Mouse (Mus musculus): Measurements from ENCODE around the gene Sh2d1b2.

Gene Sh2d1b2

DNA sequence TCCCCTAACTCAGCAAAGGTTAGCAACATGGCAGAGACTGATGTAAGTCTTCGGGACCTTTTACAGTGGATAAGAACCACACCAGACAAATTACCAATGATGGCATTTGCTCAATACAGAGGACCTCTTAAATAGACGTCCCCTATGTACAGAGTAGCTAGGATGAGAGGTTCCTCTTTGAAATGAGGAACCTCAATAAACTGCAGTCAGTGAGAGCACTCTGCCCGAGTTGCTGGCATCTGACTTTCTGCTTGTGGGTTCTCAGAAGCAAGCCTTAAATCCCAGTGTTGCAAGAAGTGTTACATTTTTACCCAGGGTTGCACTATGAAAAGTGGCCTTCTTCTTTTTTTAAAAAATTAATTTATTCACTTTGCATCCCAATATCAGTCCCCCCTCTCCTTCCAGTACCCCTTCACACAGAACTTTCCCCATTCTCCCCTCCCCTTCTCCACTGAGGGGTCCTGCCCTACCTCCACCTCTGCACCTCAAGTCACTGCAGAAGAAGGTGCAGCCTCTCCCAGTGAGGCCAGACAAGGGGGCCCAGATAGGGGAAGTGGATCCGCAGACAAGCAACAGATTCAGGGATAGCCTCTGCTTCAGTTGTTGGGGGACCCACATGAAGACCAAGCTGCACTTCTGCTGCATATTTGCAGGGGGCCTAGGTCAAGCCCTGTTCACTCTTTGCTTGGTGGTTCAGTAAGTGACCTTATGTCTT lies 50.0 kb downstream of the Sh2d1b2 start:
- no peak for DNase-seq

DNA sequence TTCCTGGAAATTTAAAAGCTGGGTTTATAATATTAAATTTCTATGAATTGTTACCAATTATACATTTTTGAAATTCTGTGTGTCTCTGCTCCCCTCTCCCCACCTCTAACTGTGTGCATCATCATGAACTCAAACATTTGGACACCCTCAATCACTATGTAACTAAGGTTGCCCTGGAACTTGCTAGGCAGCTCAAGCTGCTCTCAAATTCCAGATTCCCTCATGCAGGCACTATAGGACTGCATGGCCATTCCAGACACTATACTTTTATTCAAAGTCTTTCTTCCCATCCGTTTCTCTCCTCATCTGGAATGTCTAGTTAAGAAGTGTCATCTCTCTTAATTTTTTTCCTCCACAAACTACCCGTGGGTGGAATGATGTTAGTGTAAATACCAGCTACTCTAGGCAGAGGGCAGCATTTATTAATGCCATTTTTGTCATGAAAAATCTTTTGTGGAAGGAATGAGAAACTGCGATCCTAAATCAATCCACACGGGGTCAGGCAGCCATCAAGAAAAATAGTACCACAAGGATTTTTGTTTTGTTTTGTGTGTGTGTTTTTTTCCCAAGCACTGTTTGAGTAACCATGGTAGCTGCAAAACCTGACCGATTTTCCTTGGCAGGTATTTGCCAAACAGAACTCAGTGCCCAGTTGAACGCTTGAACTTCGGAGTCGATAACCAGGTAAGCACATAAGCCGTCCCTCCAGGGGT lies 59.8 kb downstream of the Sh2d1b2 start:
- peak; percentile 80 for DNase-seq

DNA sequence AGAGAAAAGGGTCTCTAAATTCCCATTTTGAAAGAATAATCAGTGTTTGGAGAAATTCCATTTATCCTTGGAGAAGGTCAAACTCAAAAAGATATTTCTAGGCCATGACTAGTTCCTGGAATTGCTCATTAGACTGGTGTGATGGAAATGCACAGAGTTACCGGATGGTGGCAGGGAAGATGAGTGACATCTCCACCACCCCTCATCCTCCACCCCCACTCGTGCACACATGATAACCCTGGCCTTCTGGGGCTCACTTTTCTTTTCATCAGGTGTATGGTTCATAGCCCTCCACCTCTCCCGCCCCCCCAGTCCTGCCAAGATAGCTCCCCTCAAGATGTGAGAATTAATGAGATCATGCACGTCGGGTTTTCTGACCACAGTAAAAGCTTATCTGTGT lies 60.7 kb downstream of the Sh2d1b2 start:
- no peak for DNase-seq

DNA sequence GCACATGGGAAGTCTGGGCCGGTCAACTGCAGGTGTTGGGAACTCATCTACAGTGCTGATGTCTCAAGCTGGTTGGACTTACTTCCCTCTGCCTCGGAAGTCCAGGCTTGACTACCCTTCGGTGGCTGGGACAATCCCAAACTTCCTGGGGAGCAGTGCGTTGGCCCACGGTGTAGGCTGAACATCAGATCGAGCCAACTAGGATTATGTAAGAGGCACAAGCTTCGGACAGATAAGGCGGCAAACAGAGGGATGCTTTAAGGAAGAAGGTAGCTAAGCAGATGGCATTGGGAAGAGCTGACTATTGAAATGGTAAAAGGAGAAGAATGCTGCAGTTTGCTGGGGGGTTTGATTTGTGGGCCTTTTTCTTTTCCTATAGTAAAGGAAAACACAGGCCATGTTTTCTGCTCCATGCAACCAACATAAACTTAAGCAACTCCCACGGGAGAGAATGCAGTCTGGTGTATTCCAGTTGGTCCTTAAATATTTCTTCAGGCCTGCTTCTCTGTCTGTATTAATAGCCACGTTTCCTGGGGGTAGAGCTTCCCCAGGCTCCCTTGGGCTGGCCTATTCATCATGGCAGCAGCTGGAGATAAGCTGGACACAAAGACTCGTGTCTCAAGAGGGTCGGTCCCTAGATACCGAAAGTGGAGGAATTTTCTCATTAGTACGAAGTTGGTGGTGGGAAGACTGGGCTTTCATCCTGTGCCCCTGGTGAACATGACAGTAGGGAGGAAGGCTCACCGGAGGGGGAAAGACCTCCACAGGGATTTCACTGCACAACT lies 62.4 kb downstream of the Sh2d1b2 start:
- DNase-seq = peak; percentile 16

DNA sequence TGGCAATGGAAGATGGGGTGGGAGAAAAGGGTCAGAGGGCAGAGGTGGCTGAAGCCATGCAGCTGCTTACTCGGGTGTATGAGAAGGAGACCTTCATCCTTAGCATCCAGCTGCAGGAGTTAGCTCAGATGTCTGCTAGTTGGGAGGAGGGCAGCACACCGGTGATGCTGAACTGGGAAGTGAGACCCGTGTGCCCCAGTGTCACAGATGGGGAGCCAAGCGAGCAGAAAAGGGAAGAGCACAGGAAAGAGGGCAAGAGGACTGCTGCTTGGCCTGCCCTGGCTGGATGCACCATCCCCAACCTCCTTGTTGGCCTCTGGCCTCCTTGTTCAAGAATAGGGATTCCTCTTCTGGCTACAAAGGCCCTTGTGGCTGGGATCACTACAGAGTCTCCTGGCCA lies 66.9 kb downstream of the Sh2d1b2 start:
- no peak for DNase-seq

DNA sequence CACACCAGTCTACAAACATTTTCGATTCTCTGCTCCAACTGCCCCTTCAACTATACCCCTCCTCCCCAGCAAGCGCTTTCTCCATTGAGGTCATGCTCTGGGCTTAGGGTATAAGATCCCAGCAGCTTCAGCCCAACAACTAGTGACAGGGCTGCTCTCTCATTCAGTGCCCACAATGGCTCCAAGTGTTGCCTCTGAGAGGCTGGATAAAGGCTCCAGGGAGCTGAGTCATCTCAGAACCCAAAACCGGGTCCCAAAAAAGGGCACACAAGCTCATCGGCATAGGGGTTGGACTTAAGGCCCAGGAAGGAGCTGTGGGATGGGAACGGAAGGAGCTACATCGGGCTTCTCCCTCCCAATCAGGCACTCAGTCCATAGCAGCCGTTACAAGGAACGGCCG lies 69.1 kb downstream of the Sh2d1b2 start:
- DNase-seq = no peak

DNA sequence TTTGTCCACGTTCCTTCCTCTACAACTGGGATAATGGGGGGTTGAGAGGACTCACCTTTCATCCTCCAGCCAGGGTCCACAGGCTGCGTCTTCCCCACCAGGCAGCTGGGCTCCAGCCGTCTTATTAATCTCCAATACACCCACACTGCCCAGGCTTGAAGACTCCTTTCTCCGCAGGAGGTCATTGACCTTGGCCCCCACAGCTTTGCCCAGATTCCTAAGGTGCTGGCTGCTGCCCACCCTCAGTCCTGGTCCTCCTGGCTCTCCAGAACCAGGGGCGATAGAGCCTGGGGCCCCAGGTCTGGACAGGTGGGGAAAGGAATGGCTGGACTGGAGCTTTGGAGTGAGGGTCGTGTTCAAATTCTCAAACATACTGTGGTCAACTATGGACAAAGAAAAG lies 69.9 kb downstream of the Sh2d1b2 start:
- no peak for DNase-seq

DNA sequence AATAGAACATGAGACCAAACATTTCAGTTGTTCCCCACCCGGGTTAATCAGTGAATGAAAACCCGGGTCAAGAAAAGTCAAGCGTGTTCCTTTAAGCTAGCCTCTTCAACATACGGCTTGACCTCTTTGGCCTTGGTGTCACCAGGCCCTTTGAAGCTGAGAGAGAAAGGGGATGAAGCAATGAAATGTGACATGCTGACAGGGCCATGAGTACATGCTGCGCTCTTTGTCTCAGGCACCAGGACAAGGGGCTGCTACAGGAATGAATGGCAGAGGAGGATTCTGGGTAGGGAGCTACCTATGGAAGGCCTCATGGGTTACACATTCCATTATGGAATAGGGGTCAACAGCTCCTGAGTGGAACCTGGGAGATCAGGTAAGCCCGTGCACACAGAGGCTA lies 70.6 kb downstream of the Sh2d1b2 start:
- peak; percentile 26 for DNase-seq
